Mouse (Mus musculus): ENCODE measurements around the gene Tspan18.

DNA sequence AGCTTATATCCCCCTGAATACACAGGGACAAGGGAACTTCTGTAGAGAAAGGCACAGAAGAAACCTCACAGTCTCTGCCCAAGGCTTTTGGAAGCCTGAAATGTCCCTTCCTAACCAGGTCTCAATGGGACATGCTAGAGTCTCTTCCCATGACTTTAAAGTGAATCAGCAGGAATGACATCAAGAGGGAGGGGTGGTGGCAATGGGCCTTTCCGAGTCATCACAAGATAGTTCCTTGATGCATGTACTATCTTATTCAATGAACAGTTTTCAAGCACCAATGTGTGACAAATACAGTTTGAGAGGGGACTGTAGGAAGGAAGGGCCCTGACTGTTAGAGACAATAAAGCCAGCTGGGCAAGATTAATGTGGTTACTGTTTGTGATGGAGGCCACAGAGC lies 20.3 kb upstream of the Tspan18 start:
- no peak for TF ChIP-seq CTCF (IDR thresholded peaks at IDR 0.05; ENCODE audit: insufficient read depth, low read length)
- no peak for TF ChIP-seq POLR2A (IDR thresholded peaks at IDR 0.05; ENCODE audit: borderline replicate concordance, extremely low read depth, low read depth, low read length)

Measured in lung, adult 2 months (tissue).